In genomic region chr6:97956636-97957035, GRCm38 (mm10) we compare ENCODE assay signal across 29 mouse cellular contexts.
A peak's percentile ranks its signal among the peaks of the same experiment; 100 is the strongest.
DNase-seq lines count a peak whose midpoint lies in the region; ATAC-seq and TF ChIP-seq lines count a peak whose summit lies in the region.
"Had no signal": no experiment of that assay in that cellular context is flagged by ENCODE, and none has a peak within 500 bp of the region (broad histone marks: within the 10 kb centered on the region; RNA-seq: fewer than 3 reads in every experiment).

No protein-coding gene starts in this region.

- peaks cover 4% of the 10 kb centered on the region; the same call in 1 of the 2 replicates for H3K4me1 ChIP-seq in kidney, embryonic 16.5 days (ENCODE audit: insufficient read depth, low read length)
- H3K4me1 ChIP-seq in ES-E14 (ENCODE audit: control insufficient read depth in 2 of 2, insufficient read depth in 2 of 2, low read length in 2 of 2, poor library complexity in 1 of 2) = peaks cover 20 to 28% of the 10 kb centered on the region in 2 experiments
- H3K4me1 ChIP-seq: embryonic facial prominence, embryonic 13.5 days; forebrain, embryonic 13.5 days; hindbrain, embryonic 15.5 days; lung, embryonic 15.5 days; megakaryocyte, embryonic 14.5 days had no signal

- WGBS in kidney, embryonic 16.5 days = 62% methylated on average over 10 of the region's 10 CpGs

- peak overlapping the region; percentile 78 for H3K27ac ChIP-seq in kidney, embryonic 16.5 days (ENCODE audit: low read length)
- peak overlapping the region; percentile 68; the same call in 1 of the 2 replicates for H3K27ac ChIP-seq in ES-E14 (ENCODE audit: insufficient read depth, low read depth, low read length, poor library complexity, severe bottlenecking)
- H3K27ac ChIP-seq: embryonic facial prominence, embryonic 13.5 days; forebrain, embryonic 13.5 days; gastrocnemius, adult 2 months; hindbrain, embryonic 15.5 days; limb, embryonic 12.5 days; liver, embryonic 14.5 days; lung, embryonic 15.5 days had no signal

- in situ Hi-C loops in ES-E14 (cut with MboI; ENCODE audit: low sequenced_read_pairs in 2 of 2, unreplicated experiment in 2 of 2) = no loop called here

- no peaks in the 10 kb centered on the region for H3K36me3 ChIP-seq in kidney, embryonic 16.5 days (ENCODE audit: insufficient read depth, low read length)
- peaks cover 4% of the 10 kb centered on the region; the same call in 1 of the 2 replicates for H3K36me3 ChIP-seq in ES-E14 (ENCODE audit: control insufficient read depth, insufficient read depth, low read length, poor library complexity, severe bottlenecking)
- H3K36me3 ChIP-seq: embryonic facial prominence, embryonic 13.5 days; hindbrain, embryonic 15.5 days; limb, embryonic 12.5 days; lung, embryonic 15.5 days had no signal

- no peaks in the 10 kb centered on the region for H3K9me3 ChIP-seq in kidney, embryonic 16.5 days (ENCODE audit: low read length)
- no peaks in the 10 kb centered on the region for H3K9me3 ChIP-seq in ES-E14 (ENCODE audit: control insufficient read depth, insufficient read depth, low read depth, low read length)
- H3K9me3 ChIP-seq: embryonic facial prominence, embryonic 13.5 days; forebrain, embryonic 13.5 days; hindbrain, embryonic 15.5 days; limb, embryonic 12.5 days; lung, embryonic 15.5 days; megakaryocyte, embryonic 14.5 days had no signal

- no peaks in the 10 kb centered on the region for H3K27me3 ChIP-seq in kidney, embryonic 16.5 days (ENCODE audit: insufficient read depth, low read length)
- H3K27me3 ChIP-seq: embryonic facial prominence, embryonic 13.5 days; hindbrain, embryonic 15.5 days; limb, embryonic 12.5 days; lung, embryonic 15.5 days; megakaryocyte, embryonic 14.5 days had no signal

- H3K9ac ChIP-seq in kidney, embryonic 16.5 days (replicated peaks; ENCODE audit: low read length) = no peak overlapping the region
- no peak overlapping the region; the same call in 1 of the 2 replicates for H3K9ac ChIP-seq in ES-E14 (ENCODE audit: insufficient read depth, low read depth, low read length, poor library complexity, severe bottlenecking)
- H3K9ac ChIP-seq: embryonic facial prominence, embryonic 13.5 days; forebrain, embryonic 13.5 days; hindbrain, embryonic 15.5 days; limb, embryonic 12.5 days; liver, embryonic 14.5 days; lung, embryonic 15.5 days had no signal

- no peak overlapping the region for H3K4me3 ChIP-seq in kidney, embryonic 16.5 days (ENCODE audit: low read length)
- H3K4me3 ChIP-seq in ES-E14 (ENCODE audit: insufficient read depth in 1 of 2, low read depth in 1 of 2, low read length in 2 of 2, poor library complexity in 1 of 2, severe bottlenecking in 1 of 2) = peak overlapping the region; percentile 4 to 46; a peak in 3 of 4 replicates
- H3K4me3 ChIP-seq: embryonic facial prominence, embryonic 13.5 days; erythroblast, embryonic 14.5 days; forebrain, embryonic 13.5 days; gastrocnemius, adult 2 months; hindbrain, embryonic 15.5 days; limb, embryonic 12.5 days; lung, embryonic 15.5 days; megakaryocyte, embryonic 14.5 days had no signal

- peak overlapping the region; percentile 19 for H3K4me2 ChIP-seq in kidney, embryonic 16.5 days (replicated peaks; ENCODE audit: low read depth, low read length)
- H3K4me2 ChIP-seq: embryonic facial prominence, embryonic 13.5 days; forebrain, embryonic 13.5 days; hindbrain, embryonic 15.5 days; limb, embryonic 12.5 days; lung, embryonic 15.5 days had no signal

- no peak for DNase-seq in kidney, postnatal 25 days
- DNase-seq in ES-E14 (ENCODE audit: low read depth, low spot score) (peak; percentile 68), liver (no peak)
- DNase-seq in layer of hippocampus, adult 9-10 months (ENCODE audit: low spot score) = no peak
- no peak for DNase-seq in ovary, postnatal 10 days (ENCODE audit: low spot score)
- DNase-seq: adrenal gland, postnatal 10 days; cerebellum, adult 18-20 months; cerebellum, postnatal 14 days; embryo, embryonic 11 days; gastrocnemius, adult 2 months; heart, postnatal 4 days; kidney, adult 11 months; layer of hippocampus, postnatal 36 days; lung, postnatal 36 days; midbrain, embryonic 14.5 days; right cerebral cortex, postnatal 25 days; spleen, adult 18-20 months; thymus, postnatal 25 days had no signal

- no peak for ATAC-seq in kidney, embryonic 16.5 days (ENCODE audit: low FRiP score, low TSS enrichment)
- ATAC-seq in common myeloid progenitor, adult 5-6 weeks (replicated peaks; ENCODE audit: low read depth, poor library complexity, severe bottlenecking) = 0 out of 2 replicates have a peak, but pooled peaks have one; percentile 11
- ATAC-seq: activated CD4-positive, CD25-positive, alpha-beta regulatory T cell, adult 4 months; forebrain, embryonic 13.5 days had no signal

TF ChIP-seq in ES-E14, 5 proteins besides CTCF, POLR2A, EP300 and RAD21:
- TF ChIP-seq ZNF384 (IDR thresholded peaks at IDR 0.05; ENCODE audit: low read depth, low read length) (no peak), ZC3H11A (IDR thresholded peaks at IDR 0.05; ENCODE audit: borderline replicate concordance, low read depth, low read length) (no peak), HCFC1 (IDR thresholded peaks at IDR 0.05; ENCODE audit: borderline replicate concordance, insufficient read depth, low read length) (no peak), MAFK (IDR thresholded peaks at IDR 0.05; ENCODE audit: insufficient read depth, low read depth, low read length) (no peak), CHD2 (IDR thresholded peaks at IDR 0.05; ENCODE audit: low read depth, low read length) (no peak)
TF ChIP-seq in ES-E14: peak in this region for 0.
